Mouse (Mus musculus) erythroblast, embryonic 14.5 days (primary cell): Measurements from ENCODE around the gene Exoc4.

Experiments
- GATA1 ChIP-seq: IDR thresholded peaks from 2 replicates; pipeline ENCODE4 v1.6.1; 2012; ENCODE audit warnings: low read length, inconsistent platforms, mixed read lengths
- TAL1 ChIP-seq: IDR thresholded peaks from 3 replicates; pipeline ENCODE4 v1.6.1; 2012; ENCODE audit warnings: low read length, inconsistent platforms, mixed read lengths

GRCm38 (mm10) chr6:33955469-33955868 lies 706.6 kb downstream of the Exoc4 start:
- TF ChIP-seq TAL1 (no peak), GATA1 (no peak)
